Mouse (Mus musculus): ENCODE measurements around the gene Efcab7. TPM values are rescaled to one million over a fixed set of nuclear protein-coding genes. Genes with fewer than 3 reads are reported as not detected.

Gene Efcab7
- polyA plus RNA-seq, 1 experiment from 2014 or later = 29.1 TPM

GRCm38 (mm10) chr4:99955396-99955795 lies 126.4 kb downstream of the Efcab7 start:
- Histone ChIP-seq H3K4me2 (replicated peaks; ENCODE audit: low read depth, low read length) (no peak overlapping the region), H3K9me3 (ENCODE audit: control insufficient read depth, low read length) (no peaks in the 10 kb centered on the region), H3K27me3 (ENCODE audit: control insufficient read depth, insufficient read depth, low read length) (no peaks in the 10 kb centered on the region), H3K4me3 (ENCODE audit: low read depth, low read length) (no peak overlapping the region), H3K9ac (ENCODE audit: low read depth, low read length) (no peak overlapping the region), H3K27ac (ENCODE audit: low read depth, low read length) (no peak overlapping the region), H3K36me3 (ENCODE audit: control insufficient read depth, insufficient read depth, low read length) (no peaks in the 10 kb centered on the region), H3K4me1 (replicated peaks; ENCODE audit: control insufficient read depth, insufficient read depth, low read length) (no peaks in the 10 kb centered on the region)
- 84% methylated on average over 10 of the region's 10 CpGs for whole genome bisulfite sequencing
- DNase-seq (ENCODE audit: low spot score) (no peak), ATAC-seq (ENCODE audit: low FRiP score) (no peak)

- DNase-seq (ENCODE audit: low spot score) = no peak
- no peaks in the 10 kb centered on the region for H3K27me3 ChIP-seq (ENCODE audit: control insufficient read depth, insufficient read depth, low read length)
- 95% methylated on average over 4 of the region's 4 CpGs for whole genome bisulfite sequencing
- no peak overlapping the region for H3K27ac ChIP-seq (ENCODE audit: low read depth, low read length)
- H3K9ac ChIP-seq (ENCODE audit: low read depth, low read length) = no peak overlapping the region
- H3K4me3 ChIP-seq (ENCODE audit: low read depth, low read length) = no peak overlapping the region
- H3K36me3 ChIP-seq (ENCODE audit: control insufficient read depth, insufficient read depth, low read length) = no peaks in the 10 kb centered on the region
- H3K4me2 ChIP-seq (replicated peaks; ENCODE audit: low read depth, low read length) = no peak overlapping the region
- no peak for ATAC-seq (ENCODE audit: low FRiP score)
- H3K9me3 ChIP-seq (ENCODE audit: control insufficient read depth, low read length) = no peaks in the 10 kb centered on the region
- no peaks in the 10 kb centered on the region for H3K4me1 ChIP-seq (replicated peaks; ENCODE audit: control insufficient read depth, insufficient read depth, low read length)
Measured at GRCm38 (mm10) chr4:99957186-99957585, 128.2 kb downstream of the Efcab7 start.

GRCm38 (mm10) chr4:99958084-99958815 lies 129.3 kb downstream of the Efcab7 start:
- ATAC-seq (ENCODE audit: low FRiP score) (no peak), DNase-seq (ENCODE audit: low spot score) (no peak)
- 84% methylated on average over 7 of the region's 7 CpGs for WGBS
- no peaks in the 10 kb centered on the region for H3K9me3 ChIP-seq (ENCODE audit: control insufficient read depth, low read length)
- H3K4me2 ChIP-seq (replicated peaks; ENCODE audit: low read depth, low read length) = no peak overlapping the region
- H3K4me1 ChIP-seq (replicated peaks; ENCODE audit: control insufficient read depth, insufficient read depth, low read length) = no peaks in the 10 kb centered on the region
- H3K9ac ChIP-seq (ENCODE audit: low read depth, low read length) = no peak overlapping the region
- no peaks in the 10 kb centered on the region for H3K27me3 ChIP-seq (ENCODE audit: control insufficient read depth, insufficient read depth, low read length)
- no peaks in the 10 kb centered on the region for H3K36me3 ChIP-seq (ENCODE audit: control insufficient read depth, insufficient read depth, low read length)
- H3K4me3 ChIP-seq (ENCODE audit: low read depth, low read length) = no peak overlapping the region
- H3K27ac ChIP-seq (ENCODE audit: low read depth, low read length) = no peak overlapping the region

GRCm38 (mm10) chr4:99959308-99959707 lies 130.3 kb downstream of the Efcab7 start:
- H3K9ac ChIP-seq (ENCODE audit: low read depth, low read length) = no peak overlapping the region
- ATAC-seq (ENCODE audit: low FRiP score) = no peak
- DNase-seq (ENCODE audit: low spot score) = no peak

More at GRCm38 (mm10) chr4:99959308-99959707, 130.3 kb downstream of the Efcab7 start:
- Histone ChIP-seq H3K4me2 (replicated peaks; ENCODE audit: low read depth, low read length) (no peak overlapping the region), H3K27me3 (ENCODE audit: control insufficient read depth, insufficient read depth, low read length) (no peaks in the 10 kb centered on the region), H3K9me3 (ENCODE audit: control insufficient read depth, low read length) (no peaks in the 10 kb centered on the region), H3K27ac (ENCODE audit: low read depth, low read length) (no peak overlapping the region), H3K36me3 (ENCODE audit: control insufficient read depth, insufficient read depth, low read length) (no peaks in the 10 kb centered on the region), H3K4me3 (ENCODE audit: low read depth, low read length) (no peak overlapping the region), H3K4me1 (replicated peaks; ENCODE audit: control insufficient read depth, insufficient read depth, low read length) (no peaks in the 10 kb centered on the region)
- 72% methylated on average over 3 of the region's 3 CpGs for WGBS

Other genes with a start within 250 kb of the Efcab7 start
- gene Foxd3, start 172.9 kb upstream of the Efcab7 start, polyA plus RNA-seq (2014; fragmentation: Nextera tagmentation; extraction: Ambion mirVana) = 2.2 and 2.5 TPM in 2 replicates
- gene Alg6, start 113.5 kb upstream of the Efcab7 start, polyA plus RNA-seq (2014; fragmentation: Nextera tagmentation; extraction: Ambion mirVana) = 13.9 and 18.4 TPM in 2 replicates
- 47.5 and 48.9 TPM in 2 replicates for gene Pgm1, start 100.2 kb downstream of the Efcab7 start, polyA plus RNA-seq (2014; fragmentation: Nextera tagmentation; extraction: Ambion mirVana)
- 45.8 and 48.1 TPM in 2 replicates for gene Itgb3bp, start 100.6 kb downstream of the Efcab7 start, polyA plus RNA-seq (2014; fragmentation: Nextera tagmentation; extraction: Ambion mirVana)